Mouse (Mus musculus): ENCODE results near the gene Serpinb9e. TPM values are rescaled to one million over a fixed set of nuclear protein-coding genes. Genes with fewer than 3 reads are reported as not detected.

The Serpinb9e gene
- not detected for polyA plus RNA-seq (2014; fragmentation: Illumina TruSeq; extraction: RNeasy Lipid Tissue Mini Kit (QIAGEN cat#74804); ENCODE audit: low read depth, low replicate concordance)

DNA sequence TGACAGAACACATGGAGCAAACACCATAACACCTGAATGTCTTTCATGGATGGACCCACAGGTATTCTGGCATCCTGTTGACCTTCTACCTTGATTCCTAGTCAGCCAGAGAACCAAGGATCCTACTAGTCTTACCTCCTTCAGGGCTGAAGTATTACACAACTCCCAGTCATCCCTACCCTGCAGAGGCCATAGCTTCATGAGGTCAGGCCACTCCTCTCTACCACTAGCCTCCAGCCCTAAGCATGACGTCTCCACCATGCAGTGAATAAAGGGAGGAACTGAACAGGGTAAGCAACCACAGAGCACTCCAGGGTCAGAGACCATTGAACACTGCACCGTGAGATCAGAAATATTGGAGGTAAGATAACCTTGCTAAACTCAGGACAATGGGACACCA is at the start of gene Serpinb9e:
Gene Serpinb9e, plus strand, starts transcription at position 301 of the 400 bp plus-strand sequence.

Other genes starting within 250 kb of the Serpinb9e start
- 22.4 TPM for gene Serpinb9, start 246.4 kb upstream of the Serpinb9e start, polyA plus RNA-seq (2014; fragmentation: Illumina TruSeq; extraction: RNeasy Lipid Tissue Mini Kit (QIAGEN cat#74804); ENCODE audit: low read depth, low replicate concordance)
- not detected for gene Serpinb9b, start 222.2 kb upstream of the Serpinb9e start, polyA plus RNA-seq (2014; fragmentation: Illumina TruSeq; extraction: RNeasy Lipid Tissue Mini Kit (QIAGEN cat#74804); ENCODE audit: low read depth, low replicate concordance)
- not detected for gene Serpinb1b, start 171.0 kb upstream of the Serpinb9e start, polyA plus RNA-seq (2014; fragmentation: Illumina TruSeq; extraction: RNeasy Lipid Tissue Mini Kit (QIAGEN cat#74804); ENCODE audit: low read depth, low replicate concordance)
- not detected for gene Serpinb9c, start 89.9 kb upstream of the Serpinb9e start, polyA plus RNA-seq (2014; fragmentation: Illumina TruSeq; extraction: RNeasy Lipid Tissue Mini Kit (QIAGEN cat#74804); ENCODE audit: low read depth, low replicate concordance)
- not detected for gene Serpinb9d, start 56.7 kb upstream of the Serpinb9e start, polyA plus RNA-seq (2014; fragmentation: Illumina TruSeq; extraction: RNeasy Lipid Tissue Mini Kit (QIAGEN cat#74804); ENCODE audit: low read depth, low replicate concordance)
- gene Serpinb9f, start 74.5 kb downstream of the Serpinb9e start, polyA plus RNA-seq (2014; fragmentation: Illumina TruSeq; extraction: RNeasy Lipid Tissue Mini Kit (QIAGEN cat#74804); ENCODE audit: low read depth, low replicate concordance): not detected
- not detected for gene Gm11397, start 146.1 kb downstream of the Serpinb9e start, polyA plus RNA-seq (2014; fragmentation: Illumina TruSeq; extraction: RNeasy Lipid Tissue Mini Kit (QIAGEN cat#74804); ENCODE audit: low read depth, low replicate concordance)
- gene Serpinb9g, start 235.2 kb downstream of the Serpinb9e start, polyA plus RNA-seq (2014; fragmentation: Illumina TruSeq; extraction: RNeasy Lipid Tissue Mini Kit (QIAGEN cat#74804); ENCODE audit: low read depth, low replicate concordance): not detected